Mouse (Mus musculus) hindlimb bud, embryonic 11.5 days (tissue): ENCODE results near the gene Fmod.

Source experiments
- DNase-seq: peaks from one replicate; pipeline ENCODE4 v3.0.0-alpha.2; 2012; ENCODE audit warnings: low read depth, low spot score; ENCODE audit errors: extremely low spot score

Gene Fmod

GRCm38 (mm10) chr1:134037172-134037571 is at the start of gene Fmod:
TSS of gene Fmod (plus strand) at chr1:134037254.
- no peak for DNase-seq

DNA sequence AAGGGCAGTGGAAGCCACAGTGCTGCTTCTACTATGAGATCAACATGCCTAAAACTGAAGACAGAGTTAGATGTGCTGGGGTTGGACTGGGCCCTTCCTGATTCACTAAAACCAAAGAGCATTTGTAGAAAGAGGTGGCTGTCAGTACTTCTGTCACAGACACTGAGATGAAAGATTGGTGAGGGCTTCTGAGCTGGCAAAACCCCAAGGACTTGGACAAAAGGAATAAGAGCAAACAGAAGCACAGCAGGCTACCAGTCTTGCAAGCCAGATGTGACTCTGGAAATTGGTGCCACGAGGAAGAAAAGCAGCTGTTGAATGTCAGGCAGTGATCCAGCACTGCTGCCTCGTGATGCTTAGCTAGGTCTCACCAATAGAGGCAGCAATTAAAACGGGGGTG is 48.2 kb upstream of the Fmod start:
- DNase-seq, result no peak

- no peak for DNase-seq
Observed at GRCm38 (mm10) chr1:133991277-133991676, 45.8 kb upstream of the Fmod start.

DNA sequence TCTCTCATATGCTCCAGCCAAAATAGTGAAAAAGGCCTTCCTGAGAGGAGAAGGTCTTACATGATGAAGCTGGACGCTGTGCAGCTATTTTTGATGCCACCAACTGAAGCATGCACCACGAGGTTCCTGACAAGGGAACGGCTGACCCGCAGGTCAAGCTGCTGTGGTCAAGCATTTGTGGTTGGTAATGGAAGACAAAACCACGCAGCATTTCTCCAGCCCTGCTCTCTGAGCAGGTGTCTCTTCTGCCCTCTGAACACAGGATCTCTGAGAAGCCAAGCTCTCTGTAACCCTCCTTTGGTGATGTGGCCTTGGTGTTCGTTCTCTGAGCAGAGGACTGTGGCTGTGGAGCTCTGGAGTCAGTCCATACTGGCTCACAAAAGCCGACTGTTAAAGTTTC is 31.6 kb upstream of the Fmod start:
- DNase-seq, result no peak

GRCm38 (mm10) chr1:134006105-134006764 is 30.8 kb upstream of the Fmod start:
- no peak for DNase-seq

DNA sequence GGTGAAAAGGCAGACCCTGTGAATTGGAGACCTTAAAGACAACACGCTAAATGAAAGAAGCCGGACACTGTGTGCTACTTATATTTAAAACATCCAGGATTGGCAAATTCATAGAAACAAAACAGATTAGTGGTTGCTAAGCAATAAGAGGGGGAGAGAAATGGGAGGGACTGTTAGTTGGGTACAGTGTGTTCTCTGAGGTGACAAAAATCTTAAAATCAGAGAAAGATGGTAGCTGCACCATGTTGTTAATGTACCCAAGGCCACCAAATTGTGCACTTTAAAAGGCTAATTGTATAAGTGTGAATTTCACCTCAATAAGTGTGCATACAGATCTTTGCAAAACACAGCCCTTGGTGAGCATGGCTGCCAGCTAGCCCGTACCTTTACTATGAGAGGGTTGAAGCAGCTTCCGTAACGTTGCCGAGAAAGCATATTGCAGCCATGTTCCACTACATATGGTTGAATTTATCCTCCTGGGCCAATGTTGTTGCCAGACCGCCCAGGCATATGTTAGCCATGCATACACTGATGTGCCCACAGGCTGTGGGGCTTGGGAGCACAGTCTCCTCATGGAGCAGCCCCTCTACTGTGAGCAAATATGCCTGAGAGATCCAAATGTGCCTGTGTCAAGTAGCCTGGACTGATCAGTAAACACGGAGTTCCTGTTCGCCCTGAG is 12.6 kb upstream of the Fmod start:
- DNase-seq, result no peak

- no peak for DNase-seq
Observed at GRCm38 (mm10) chr1:134025975-134026374, 11.1 kb upstream of the Fmod start.

GRCm38 (mm10) chr1:134026741-134027140 is 10.3 kb upstream of the Fmod start:
- no peak for DNase-seq

DNA sequence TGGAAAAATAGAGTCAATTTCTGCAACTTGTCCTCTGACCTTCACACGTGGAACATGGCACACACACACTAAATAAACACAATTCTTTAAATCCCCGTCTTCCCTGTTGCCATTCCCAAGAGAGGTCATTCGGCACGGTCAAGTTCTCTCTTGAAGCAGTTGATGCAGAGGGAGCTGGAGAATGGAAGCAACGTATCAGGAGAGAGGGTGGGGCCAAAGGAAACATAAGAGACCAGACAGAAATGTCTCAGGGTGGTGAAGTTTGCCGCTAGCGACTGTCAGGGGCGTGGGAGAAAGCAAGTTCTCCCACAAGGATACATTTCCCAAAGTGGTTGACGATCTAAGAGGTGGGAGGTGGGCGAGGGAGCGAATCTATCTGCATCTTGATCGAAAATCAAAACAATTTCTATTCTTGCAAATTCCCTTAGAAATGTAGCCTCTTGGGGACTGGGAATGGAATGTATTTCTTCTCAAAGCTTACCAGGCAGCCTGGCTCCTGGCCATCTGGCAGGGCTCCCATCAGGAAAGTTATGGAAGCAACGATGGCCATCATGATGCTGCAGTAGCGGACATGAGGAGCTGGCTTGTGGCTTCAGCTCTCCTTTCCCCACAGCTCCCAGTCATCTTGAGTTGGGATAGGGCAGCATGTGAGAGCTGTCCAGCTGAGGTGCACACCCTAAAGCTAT is 8.8 kb upstream of the Fmod start:
- no peak for DNase-seq

DNA sequence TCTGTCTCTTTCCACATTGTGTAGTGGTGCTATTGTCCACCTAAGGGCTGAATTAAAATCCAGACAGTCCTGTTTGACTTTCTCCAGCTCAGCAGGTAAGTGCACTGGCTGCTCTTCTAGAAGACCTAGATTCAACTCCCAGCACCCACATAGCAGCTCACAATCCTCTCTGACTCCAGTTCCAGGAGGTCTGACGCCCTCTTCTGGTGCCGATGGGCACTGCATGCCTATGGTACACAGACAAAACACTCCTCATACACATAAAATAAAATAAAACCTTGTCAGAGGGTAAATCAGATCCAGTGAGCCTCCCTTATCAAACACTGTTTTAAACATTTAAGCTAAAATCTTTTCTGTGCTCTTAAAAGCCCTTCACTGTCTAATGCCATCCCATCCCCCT is 562 bp upstream of the Fmod start:
- no peak for DNase-seq

DNA sequence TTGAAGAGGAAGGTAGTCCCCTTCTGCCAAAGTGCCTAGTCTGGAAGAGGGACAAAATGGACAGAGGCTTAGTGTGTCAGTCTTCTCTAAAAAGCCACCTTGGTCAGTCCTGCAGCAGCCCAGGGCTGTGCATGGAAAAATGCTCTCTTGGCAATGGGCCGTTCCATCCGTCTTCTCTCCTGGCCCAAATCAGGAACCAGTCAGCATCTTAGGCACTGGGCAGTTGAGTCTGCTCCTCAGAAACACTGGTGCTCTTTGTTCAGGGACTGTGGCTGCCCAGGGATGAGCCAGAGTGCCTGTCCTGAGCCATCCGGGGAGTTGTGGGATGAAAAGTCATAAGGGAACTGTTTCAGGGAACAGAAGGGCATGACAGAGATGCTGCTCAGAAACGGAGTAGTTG is 1.3 kb downstream of the Fmod start:
- DNase-seq, result no peak

- DNase-seq, result no peak
Observed at GRCm38 (mm10) chr1:134039361-134039760, 2.3 kb downstream of the Fmod start.

GRCm38 (mm10) chr1:134041900-134042299 is 4.8 kb downstream of the Fmod start:
- no peak for DNase-seq

GRCm38 (mm10) chr1:134042341-134042740 is 5.3 kb downstream of the Fmod start:
- DNase-seq, result no peak

GRCm38 (mm10) chr1:134044805-134045204 is 7.8 kb downstream of the Fmod start:
- no peak for DNase-seq

DNA sequence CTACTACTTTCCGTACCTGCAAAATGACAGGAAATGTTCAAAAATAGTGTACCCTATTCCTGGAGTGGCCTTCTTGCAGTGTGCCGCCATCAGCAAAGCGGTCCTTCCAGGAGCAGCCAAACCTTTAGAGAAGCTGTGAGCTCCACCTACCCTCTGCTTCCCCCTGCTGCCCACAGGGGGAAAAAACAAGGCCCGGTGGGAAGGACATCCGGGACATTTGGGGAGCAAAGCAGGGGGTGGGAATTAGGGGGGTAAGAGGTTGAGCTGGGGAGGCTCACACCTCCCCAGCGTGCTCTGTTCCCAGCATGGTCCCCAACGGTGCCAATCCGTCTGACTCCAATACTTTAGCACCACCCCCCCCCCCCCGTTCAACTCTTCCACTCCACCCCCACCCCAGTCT is 8.9 kb downstream of the Fmod start:
- peak; percentile 54 for DNase-seq

GRCm38 (mm10) chr1:134046387-134046786 is 9.3 kb downstream of the Fmod start:
- no peak for DNase-seq

DNA sequence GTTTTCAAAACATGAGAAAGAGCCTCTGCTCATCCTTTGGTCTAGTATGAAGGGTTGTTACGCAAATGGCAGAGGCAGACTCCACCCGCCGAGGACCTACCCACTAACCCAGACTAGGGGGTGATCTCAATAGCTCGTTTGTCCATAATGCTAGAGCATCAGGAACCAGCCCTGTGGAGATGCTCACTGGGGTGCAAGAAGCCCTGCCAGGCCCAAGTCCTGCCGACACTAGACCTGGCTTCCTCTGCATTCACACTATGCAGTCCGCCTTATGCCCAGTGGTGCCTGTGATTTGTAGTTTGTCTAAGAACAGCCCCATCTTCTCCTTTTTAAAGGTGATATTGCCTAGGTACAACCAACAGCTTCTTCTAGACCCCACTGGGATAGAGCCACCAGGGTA is 10.4 kb downstream of the Fmod start:
- no peak for DNase-seq

DNA sequence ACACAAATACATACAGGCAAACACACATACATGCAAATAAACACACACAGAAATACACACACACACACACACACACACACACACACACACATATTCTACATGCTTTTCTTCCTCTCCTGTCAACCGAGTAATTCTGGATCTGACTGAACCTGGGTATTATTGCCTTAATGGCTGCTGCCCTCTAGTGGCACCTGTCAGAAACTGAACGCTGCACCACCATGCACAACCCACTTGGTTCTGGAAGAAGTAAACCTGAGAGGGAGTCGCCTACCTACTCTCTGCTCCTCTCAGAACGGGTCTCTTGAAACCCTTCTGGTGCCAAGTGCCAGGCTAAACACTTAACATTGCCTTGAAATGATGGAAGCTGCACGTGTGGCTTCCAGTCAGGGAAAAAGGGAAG is 11.7 kb downstream of the Fmod start:
- DNase-seq, result no peak

DNA sequence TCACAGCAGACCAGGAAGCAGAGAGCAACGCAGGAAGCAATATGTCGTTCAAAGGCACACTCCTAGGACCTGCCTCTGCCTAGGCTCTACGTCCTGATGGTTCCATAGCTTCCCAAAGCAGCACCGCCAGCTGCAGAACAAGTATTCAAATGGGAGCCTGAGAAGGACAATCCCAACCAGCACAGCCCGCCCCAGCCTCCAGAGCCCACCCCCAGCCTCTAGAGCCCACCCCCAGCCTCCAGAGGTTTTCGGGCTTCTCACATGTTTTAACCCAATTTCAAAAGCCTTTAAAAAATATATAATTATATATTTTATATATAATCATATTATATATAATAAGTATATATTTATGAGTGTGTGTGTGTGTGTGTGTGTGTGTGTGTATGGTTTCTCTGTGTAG is 12.5 kb downstream of the Fmod start:
- DNase-seq, result no peak

- DNase-seq, result peak; percentile 78
Observed at GRCm38 (mm10) chr1:134053207-134053606, 16.2 kb downstream of the Fmod start.

DNA sequence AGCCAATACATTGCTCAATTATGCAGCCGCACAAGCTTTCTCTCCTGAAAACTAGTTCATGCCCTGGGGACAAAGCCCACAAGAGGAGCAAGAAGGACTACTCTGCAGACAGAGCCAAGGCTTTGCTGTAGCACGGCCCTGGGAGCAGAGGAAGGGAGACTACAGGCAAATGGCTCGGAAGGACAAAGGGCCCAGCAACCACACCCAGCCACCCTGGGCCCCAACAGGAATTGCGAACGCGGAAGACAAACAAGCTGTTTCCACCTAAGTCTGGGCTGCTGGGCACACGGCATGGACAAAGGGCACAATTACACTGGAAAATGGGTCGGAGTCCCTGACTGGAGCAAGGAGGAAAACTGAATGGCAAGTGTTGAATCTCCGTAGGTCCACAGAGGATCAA is 18.0 kb downstream of the Fmod start:
- no peak for DNase-seq
